Mouse (Mus musculus) liver, embryonic 13.5 days (tissue): ENCODE results near the gene Fmo9. TPM values are rescaled to one million over a fixed set of nuclear protein-coding genes. Genes with fewer than 3 reads are reported as not detected.

Source experiments
- ATAC-seq: fragments of 200-750 bp; cut with Nextera tagmentation; 2 replicates; pipeline ENCODE4 v1.8.0; 2017; ENCODE audit warnings: low read depth, mild to moderate bottlenecking, moderate number of reproducible peaks, moderate library complexity
- DNase-seq: peaks from one replicate; pipeline ENCODE4 v3.0.0; 2022
- H3K27ac ChIP-seq: fragments of 300-500 bp; sonication (generic); 2 replicates; pipeline ENCODE4 v1.5.1; 2015; ENCODE audit warnings: moderate library complexity, mild to moderate bottlenecking, inconsistent platforms
- H3K27me3 ChIP-seq: fragments of 300-500 bp; sonication (generic); 2 replicates; pipeline ENCODE4 v1.6.1; 2015; ENCODE audit warnings: mild to moderate bottlenecking, inconsistent platforms
- H3K36me3 ChIP-seq: fragments of 300-500 bp; sonication (generic); 2 replicates; pipeline ENCODE4 v1.6.1; 2015; ENCODE audit warnings: mild to moderate bottlenecking, inconsistent platforms
- H3K4me1 ChIP-seq: fragments of 300-500 bp; sonication (generic); replicated peaks from 2 replicates; pipeline ENCODE4 v1.6.1; 2015; ENCODE audit warnings: inconsistent platforms
- H3K4me2 ChIP-seq: fragments of 300-500 bp; sonication (generic); 2 replicates; pipeline ENCODE4 v1.6.1; 2015; ENCODE audit warnings: inconsistent platforms, mild to moderate bottlenecking, moderate library complexity
- H3K4me3 ChIP-seq: fragments of 300-500 bp; sonication (generic); replicated peaks from 2 replicates; pipeline ENCODE4 v1.5.1; 2015; ENCODE audit warnings: mild to moderate bottlenecking, inconsistent platforms
- H3K9ac ChIP-seq: fragments of 300-500 bp; sonication (generic); 2 replicates; pipeline ENCODE4 v1.6.1; 2015; ENCODE audit warnings: mild to moderate bottlenecking, inconsistent platforms
- H3K9me3 ChIP-seq: fragments of 300-500 bp; sonication (generic); replicated peaks from 2 replicates; pipeline ENCODE4 v1.6.1; 2016; ENCODE audit warnings: inconsistent platforms
- WGBS: fragments of 180-500 bp; shearing (Covaris S2); methylation state at CpG from one replicate; pipeline ENCODE4 v1.1.7; 2015; ENCODE audit not compliant: insufficient replicate concordance; 5-methylcytosine and 5-hydroxymethylcytosine counted together
- microRNA-seq: library from miRNA; unstranded; fragments of <30 nt; microRNA quantifications from one replicate; pipeline ENCODE4, GENCODE M21; 2016
- polyA plus RNA-seq: library from polyadenylated mRNA; unstranded; fragments of >200 nt; fragmentation: Nextera tagmentation; extraction: Ambion mirVana; gene quantifications from 2 replicates; pipeline ENCODE4 v1.2.1, GENCODE M21; 2015

The Fmo9 gene
- not detected in 2 replicates for polyA plus RNA-seq

- 64% methylated on average over 1 of the region's 1 CpGs for WGBS
These were observed at the start of gene Fmo9 for GRCm38 (mm10) chr1:166681745-166682144. Gene Fmo9, minus strand, starts transcription at chr1:166681845.

GRCm38 (mm10) chr1:166730886-166731285 is 49.2 kb upstream of the Fmo9 start:
- H3K9ac ChIP-seq: no peak overlapping the region
- ATAC-seq: no peak
- WGBS: 55% methylated on average over 4 of the region's 4 CpGs
- no peak overlapping the region for H3K27ac ChIP-seq
- no peak overlapping the region for H3K4me3 ChIP-seq
- no peaks in the 10 kb centered on the region for H3K9me3 ChIP-seq
- no peak overlapping the region for H3K4me2 ChIP-seq
- no peak for DNase-seq
- H3K4me1 ChIP-seq: no peaks in the 10 kb centered on the region
- H3K36me3 ChIP-seq: no peaks in the 10 kb centered on the region
- H3K27me3 ChIP-seq: no peaks in the 10 kb centered on the region

More at GRCm38 (mm10) chr1:166681745-166682144, at the start of gene Fmo9:
- H3K27ac ChIP-seq: no peak within 1 kb of the TSS
- H3K9me3 ChIP-seq: peaks cover 6% of the 10 kb centered on the region; the same call in 1 of the 2 replicates
- H3K36me3 ChIP-seq: no peaks in the 10 kb centered on the region
- no peak for ATAC-seq
- DNase-seq: no peak
- H3K27me3 ChIP-seq: no peaks in the 10 kb centered on the region
- no peak within 1 kb of the TSS for H3K4me2 ChIP-seq
- H3K4me3 ChIP-seq: no peak within 1 kb of the TSS
- no peak within 1 kb of the TSS for H3K9ac ChIP-seq
- no peaks in the 10 kb centered on the region for H3K4me1 ChIP-seq

GRCm38 (mm10) chr1:166730215-166730614 is 48.6 kb upstream of the Fmo9 start:
- WGBS: 30% methylated on average over 2 of the region's 2 CpGs
- ATAC-seq: no peak

GRCm38 (mm10) chr1:166710861-166711260 is 29.2 kb upstream of the Fmo9 start:
- Histone ChIP-seq H3K27ac (no peak overlapping the region), H3K27me3 (no peaks in the 10 kb centered on the region), H3K4me1 (no peaks in the 10 kb centered on the region), H3K9me3 (no peaks in the 10 kb centered on the region), H3K36me3 (no peaks in the 10 kb centered on the region), H3K4me2 (no peak overlapping the region), H3K4me3 (no peak overlapping the region), H3K9ac (no peak overlapping the region)
- DNase-seq: no peak
- WGBS: 64% methylated on average over 7 of the region's 7 CpGs
- ATAC-seq: no peak

More at GRCm38 (mm10) chr1:166730215-166730614, 48.6 kb upstream of the Fmo9 start:
- Histone ChIP-seq H3K9me3 (no peaks in the 10 kb centered on the region; the same call in 1 of the 2 replicates), H3K9ac (no peak overlapping the region), H3K27ac (no peak overlapping the region), H3K27me3 (no peaks in the 10 kb centered on the region), H3K36me3 (no peaks in the 10 kb centered on the region), H3K4me1 (no peaks in the 10 kb centered on the region), H3K4me3 (no peak overlapping the region), H3K4me2 (no peak overlapping the region)
- DNase-seq: no peak

GRCm38 (mm10) chr1:166702270-166702912 is 20.7 kb upstream of the Fmo9 start:
- H3K36me3 ChIP-seq: no peaks in the 10 kb centered on the region
- DNase-seq: no peak
- WGBS: 63% methylated on average over 10 of the region's 10 CpGs
- H3K9me3 ChIP-seq: 0 out of 2 replicates have a peak, but pooled peaks cover 3% of the 10 kb centered on the region
- no peak for ATAC-seq
- H3K27me3 ChIP-seq: no peaks in the 10 kb centered on the region
- no peak overlapping the region for H3K27ac ChIP-seq
- no peak overlapping the region for H3K9ac ChIP-seq
- H3K4me2 ChIP-seq: no peak overlapping the region
- H3K4me3 ChIP-seq: no peak overlapping the region
- H3K4me1 ChIP-seq: no peaks in the 10 kb centered on the region

DNA sequence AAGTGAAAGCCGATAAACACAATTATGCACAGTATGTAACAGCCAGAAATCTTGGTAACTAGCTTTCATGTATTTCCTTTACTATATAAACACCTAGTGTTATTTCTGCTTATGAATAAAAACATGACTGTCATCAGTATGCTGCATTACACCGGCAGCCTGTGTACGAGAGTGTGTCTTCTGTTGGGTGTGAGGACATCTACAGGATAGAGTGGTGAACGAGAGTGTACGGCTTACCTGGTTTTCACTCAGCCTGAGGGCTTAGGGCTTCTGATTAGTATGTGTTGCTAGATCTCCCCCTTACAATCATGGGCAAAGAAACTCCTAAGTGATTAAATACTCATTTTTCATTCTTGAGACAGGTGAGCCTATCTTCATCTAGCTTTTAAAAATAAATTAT is 12.4 kb downstream of the Fmo9 start:
- H3K4me1 ChIP-seq: no peaks in the 10 kb centered on the region
- H3K4me3 ChIP-seq: no peak overlapping the region
- 67% methylated on average over 5 of the region's 5 CpGs for WGBS
- no peaks in the 10 kb centered on the region for H3K27me3 ChIP-seq
- H3K27ac ChIP-seq: no peak overlapping the region
- no peak for ATAC-seq
- no peak for DNase-seq
- H3K4me2 ChIP-seq: no peak overlapping the region
- no peaks in the 10 kb centered on the region for H3K36me3 ChIP-seq
- no peak overlapping the region for H3K9ac ChIP-seq
- H3K9me3 ChIP-seq: no peaks in the 10 kb centered on the region

DNA sequence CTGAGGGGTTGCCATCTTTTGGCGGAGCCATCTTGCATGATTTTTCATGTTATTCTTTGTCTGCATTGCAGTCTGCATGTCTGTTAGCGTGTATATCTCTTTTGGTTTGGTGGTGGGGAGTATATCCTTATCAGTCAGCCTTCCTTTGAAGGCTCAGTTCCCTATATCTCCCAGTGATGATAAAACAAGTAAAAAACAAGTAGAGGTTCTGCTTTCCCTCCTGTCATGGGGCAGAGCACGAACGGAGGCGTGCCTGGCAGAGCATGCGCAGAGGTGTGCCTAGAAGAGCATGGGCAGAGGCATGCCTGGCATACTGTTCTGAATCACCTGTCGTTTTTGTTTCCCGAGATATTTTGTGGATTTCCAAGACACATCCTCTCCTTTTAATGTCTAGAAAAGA is 20.8 kb downstream of the Fmo9 start:
- H3K9ac ChIP-seq: no peak overlapping the region
- no peaks in the 10 kb centered on the region for H3K36me3 ChIP-seq
- no peak overlapping the region for H3K4me2 ChIP-seq
- no peaks in the 10 kb centered on the region for H3K27me3 ChIP-seq
- H3K4me1 ChIP-seq: no peaks in the 10 kb centered on the region
- ATAC-seq (no peak), DNase-seq (no peak)
- no peak overlapping the region for H3K4me3 ChIP-seq
- 57% methylated on average over 8 of the region's 8 CpGs for WGBS
- H3K27ac ChIP-seq: no peak overlapping the region
- H3K9me3 ChIP-seq: peaks cover 6% of the 10 kb centered on the region

- WGBS: 58% methylated on average over 2 of the region's 2 CpGs
- no peak within 1 kb of the TSS for H3K4me3 ChIP-seq
- no peaks in the 10 kb centered on the region for H3K4me1 ChIP-seq
- no peak within 1 kb of the TSS for H3K4me2 ChIP-seq
- 0 out of 2 replicates have a peak, but pooled peaks cover under 1% of the 10 kb centered on the region for H3K9me3 ChIP-seq
- no peaks in the 10 kb centered on the region for H3K36me3 ChIP-seq
- DNase-seq (no peak), ATAC-seq (no peak)
- no peak within 1 kb of the TSS for H3K9ac ChIP-seq
- no peak within 1 kb of the TSS for H3K27ac ChIP-seq
- no peaks in the 10 kb centered on the region for H3K27me3 ChIP-seq
These were observed 34.1 kb downstream of the Fmo9 start, which contains the start of gene Gm4847 for GRCm38 (mm10) chr1:166647593-166647992. Gene Gm4847, minus strand, starts transcription at chr1:166647693.

Small RNA genes lying within 50 kb of the gene (microRNA-seq; reads per million reads assigned to microRNA genes)
- gene Gm22992: not detected

Other genes starting within 250 kb of the Fmo9 start
- gene Gm4846, start 184.3 kb downstream of the Fmo9 start, polyA plus RNA-seq: not detected in 2 replicates
- not detected in 2 replicates for gene Gm4847, start 34.2 kb downstream of the Fmo9 start, polyA plus RNA-seq